Mouse (Mus musculus) CH12.LX (cell line): ENCODE results near the gene Serpinb1b. TPM values are rescaled to one million over a fixed set of nuclear protein-coding genes. Genes with fewer than 3 reads are reported as not detected.

Source experiments
- DNase-seq: peaks from one replicate; pipeline ENCODE4 v3.0.0-alpha.2; 2013; ENCODE audit errors: extremely low read depth
- H3K27ac ChIP-seq: 2 replicates; pipeline ENCODE4 v1.5.1; 2012; ENCODE audit warnings: low read depth, mild to moderate bottlenecking, control low read depth, moderate library complexity; ENCODE audit not compliant: insufficient read depth
- H3K27me3 ChIP-seq: replicated peaks from 2 replicates; pipeline ENCODE3; 2012; ENCODE audit warnings: inconsistent platforms
- H3K36me3 ChIP-seq, 2 experiments: replicated peaks in 1 of 2; 2 replicates each; pipeline versions ENCODE3 to v1.6.1; 2012; ENCODE audit warnings: inconsistent platforms in 1 of 2, low read length in 1 of 2, mild to moderate bottlenecking in 1 of 2, mixed read lengths in 1 of 2, moderate library complexity in 1 of 2; ENCODE audit not compliant: control insufficient read depth in 1 of 2, insufficient read depth in 1 of 2
- H3K4me1 ChIP-seq, 2 experiments: 2 replicates each; pipeline ENCODE4 v1.6.1; 2012; ENCODE audit warnings: inconsistent platforms in 1 of 2, moderate library complexity in 1 of 2; ENCODE audit not compliant: insufficient read depth in 2 of 2, control insufficient read depth in 1 of 2
- H3K4me2 ChIP-seq: 2 replicates; pipeline ENCODE4 v1.6.1; 2012; ENCODE audit warnings: low read depth, mild to moderate bottlenecking, control low read depth; ENCODE audit not compliant: poor library complexity, insufficient read depth, severe bottlenecking
- H3K4me3 ChIP-seq, 3 experiments: fragments of 150-350 bp in 1 of 3; sonication (generic) in 1 of 3; replicated peaks in 1 of 3; 2 replicates each; pipeline versions ENCODE3 to v1.5.1; 2011 to 2012; ENCODE audit warnings: low read depth in 2 of 3, low read length in 2 of 3, mild to moderate bottlenecking in 2 of 3, moderate library complexity in 2 of 3, control low read depth in 1 of 3, improper control_type of control experiment in 1 of 3, inconsistent platforms in 1 of 3, mixed read lengths in 1 of 3; ENCODE audit not compliant: poor library complexity in 1 of 3
- H3K79me2 ChIP-seq: replicated peaks from 2 replicates; pipeline ENCODE4 v1.6.1; 2012; ENCODE audit warnings: mild to moderate bottlenecking, moderate library complexity; ENCODE audit not compliant: control insufficient read depth, poor library complexity, insufficient read depth, severe bottlenecking; ENCODE audit errors: extremely low read depth
- H3K9ac ChIP-seq: 2 replicates; pipeline ENCODE4 v1.6.1; 2012; ENCODE audit warnings: low read depth, mild to moderate bottlenecking, control low read depth, moderate library complexity; ENCODE audit not compliant: insufficient read depth
- H3K9me3 ChIP-seq: replicated peaks from 2 replicates; pipeline ENCODE3; 2012; ENCODE audit warnings: low read length, inconsistent platforms, mixed read lengths
- CTCF ChIP-seq, 2 experiments: IDR thresholded peaks in 1 of 2; conservative IDR thresholded peaks in 1 of 2; 2 replicates each; pipeline ENCODE4 v1.5.1; 2011 to 2012; ENCODE audit warnings: low read depth in 2 of 2, low read length in 2 of 2, improper control_type of control experiment in 1 of 2, inconsistent platforms in 1 of 2, mild to moderate bottlenecking in 1 of 2, moderate library complexity in 1 of 2
- ETS1 ChIP-seq: conservative IDR thresholded peaks from 2 replicates; pipeline ENCODE4 v1.6.1; 2012; ENCODE audit warnings: low read depth, mild to moderate bottlenecking, inconsistent platforms, low read length, improper control_type of control experiment, moderate library complexity
- KAT2A ChIP-seq: IDR thresholded peaks from 2 replicates; pipeline ENCODE4 v1.6.1; 2012; ENCODE audit warnings: low read length, improper control_type of control experiment, inconsistent platforms; ENCODE audit not compliant: insufficient replicate concordance
- MEF2A ChIP-seq: IDR thresholded peaks from 2 replicates; pipeline ENCODE4 v1.6.1; 2014; ENCODE audit warnings: low read depth, mild to moderate bottlenecking, inconsistent platforms, low read length, improper control_type of control experiment, borderline replicate concordance
- NRF1 ChIP-seq: IDR thresholded peaks from 2 replicates; pipeline ENCODE4 v1.6.1; 2014; ENCODE audit warnings: low read depth, mild to moderate bottlenecking, inconsistent platforms, low read length, improper control_type of control experiment, moderate library complexity
- RAD21 ChIP-seq: IDR thresholded peaks from 2 replicates; pipeline ENCODE4 v1.6.1; 2011; ENCODE audit warnings: low read depth, mild to moderate bottlenecking, low read length, improper control_type of control experiment, moderate library complexity
- RCOR1 ChIP-seq: conservative IDR thresholded peaks from 2 replicates; pipeline ENCODE4 v1.6.1; 2012; ENCODE audit warnings: low read depth, mild to moderate bottlenecking, inconsistent platforms, low read length, improper control_type of control experiment
- SIN3A ChIP-seq: IDR thresholded peaks from 2 replicates; pipeline ENCODE4 v1.6.1; 2012; ENCODE audit warnings: low read length, improper control_type of control experiment, inconsistent platforms
- SMC3 ChIP-seq: IDR thresholded peaks from 2 replicates; pipeline ENCODE4 v1.6.1; 2011; ENCODE audit warnings: low read depth, low read length, improper control_type of control experiment
- TBP ChIP-seq: conservative IDR thresholded peaks from 2 replicates; pipeline ENCODE4 v1.6.1; 2011; ENCODE audit warnings: low read depth, low read length, improper control_type of control experiment
- UBTF ChIP-seq: IDR thresholded peaks from 2 replicates; pipeline ENCODE4 v1.6.1; 2012; ENCODE audit warnings: low read depth, mild to moderate bottlenecking, inconsistent platforms, low read length, improper control_type of control experiment, moderate library complexity
- USF1 ChIP-seq: IDR thresholded peaks from 2 replicates; pipeline ENCODE4 v1.6.1; 2014; ENCODE audit warnings: low read depth, mild to moderate bottlenecking, inconsistent platforms, low read length, improper control_type of control experiment
- ZC3H11A ChIP-seq: IDR thresholded peaks from 2 replicates; pipeline ENCODE4 v1.6.1; 2012; ENCODE audit warnings: low read depth, mild to moderate bottlenecking, inconsistent platforms, low read length, improper control_type of control experiment
- ZMIZ1 ChIP-seq: IDR thresholded peaks from 2 replicates; pipeline ENCODE4 v1.6.1; 2012; ENCODE audit warnings: low read depth, mild to moderate bottlenecking, inconsistent platforms, low read length, improper control_type of control experiment
- dilution Hi-C: fragments of 300-500 bp; cut with MboI; formaldehyde crosslinking; loops from 2 replicates; pipeline ENCODE4 v1.14.3; 2020; ENCODE audit warnings: low sequenced_read_pairs; ENCODE audit not compliant: extremely low pct_unique_long_range_greater_than_20kb, extremely low pct_ligation_motif_present
- in situ Hi-C: fragments of 300-500 bp; cut with MboI; formaldehyde crosslinking; loops from 3 replicates; pipeline ENCODE4 v1.14.3; 2019; ENCODE audit warnings: low sequenced_read_pairs, low pct_ligation_motif_present, low pct_unique_long_range_greater_than_20kb, mixed read lengths
- polyA plus RNA-seq: library from polyadenylated mRNA; unstranded; fragments of >175 nt; gene quantifications from 2 replicates; pipeline ENCODE4 v1.2.1, GENCODE M21; 2012; ENCODE audit warnings: low read depth; ENCODE audit not compliant: insufficient read length
- total RNA-seq, 2 experiments: library from RNA; depleted of rRNA; stranded (reverse); fragments of 300-350 nt in 1 of 2; fragments of >200 nt in 1 of 2; gene quantifications; 2 replicates each; pipeline ENCODE4 v1.2.3; 2012 to 2014

Serpinb1b gene
- total and polyA plus RNA-seq, 3 experiments = 0.08 to 0.98 (median 0.64) TPM

GRCm38 (mm10) chr13:33089566-33089965, 11.2 kb downstream of the Serpinb1b start:
- no peaks in the 10 kb centered on the region for H3K36me3 ChIP-seq
- TF ChIP-seq ETS1 (no peak), USF1 (no peak), RCOR1 (no peak), TBP (no peak), UBTF (no peak), CTCF (conservative IDR thresholded peaks at IDR 0.05 in 1 of 2, IDR thresholded peaks at IDR 0.05 in 1 of 2; ENCODE audit: low read depth in 2 of 2, low read length in 2 of 2) (no peak), MEF2A (no peak)
- no peak overlapping the region for H3K9ac ChIP-seq
- no peak overlapping the region for H3K27ac ChIP-seq
- in situ Hi-C loops (loop anchor here (25.0 kb wide), 1 partner anchor 473 kb away; no protein-coding TSS in a partner anchor), dilution Hi-C loops (no loop called here)
- no peaks in the 10 kb centered on the region for H3K9me3 ChIP-seq
- no peaks in the 10 kb centered on the region for H3K27me3 ChIP-seq
- no peak overlapping the region for H3K4me3 ChIP-seq
- no peaks in the 10 kb centered on the region for H3K79me2 ChIP-seq
- DNase-seq = no peak
- H3K4me1 ChIP-seq = peaks cover 0 to 6% of the 10 kb centered on the region in 2 experiments
- no peak overlapping the region for H3K4me2 ChIP-seq

GRCm38 (mm10) chr13:33090546-33090945, 12.2 kb downstream of the Serpinb1b start:
- H3K27ac ChIP-seq = no peak overlapping the region
- in situ Hi-C loops = loop anchor here (25.0 kb wide), 1 partner anchor 472 kb away; no protein-coding TSS in a partner anchor
- dilution Hi-C loops = no loop called here

GRCm38 (mm10) chr13:33091306-33091705, 12.9 kb downstream of the Serpinb1b start:
- Histone ChIP-seq H3K79me2 (no peaks in the 10 kb centered on the region), H3K9me3 (no peaks in the 10 kb centered on the region), H3K4me1 (peaks cover 0 to 15% of the 10 kb centered on the region in 2 experiments; a peak in 3 of 4 replicates), H3K4me2 (no peak overlapping the region), H3K9ac (no peak overlapping the region), H3K27ac (no peak overlapping the region), H3K4me3 (no peak overlapping the region), H3K27me3 (no peaks in the 10 kb centered on the region), H3K36me3 (no peaks in the 10 kb centered on the region)
- DNase-seq = no peak
- in situ Hi-C loops (loop anchor here (25.0 kb wide), 1 partner anchor 471 kb away; no protein-coding TSS in a partner anchor), dilution Hi-C loops (no loop called here)
- no peak for TF ChIP-seq NRF1
- no peak for TF ChIP-seq MEF2A
- TF ChIP-seq ZMIZ1 = no peak
- no peak for TF ChIP-seq SMC3

More at GRCm38 (mm10) chr13:33090546-33090945, 12.2 kb downstream of the Serpinb1b start:
- Histone ChIP-seq H3K27me3 (no peaks in the 10 kb centered on the region), H3K4me1 (peaks cover 0 to 9% of the 10 kb centered on the region in 2 experiments; a peak in 3 of 4 replicates), H3K9ac (no peak overlapping the region), H3K4me3 (no peak overlapping the region), H3K9me3 (no peaks in the 10 kb centered on the region), H3K4me2 (no peak overlapping the region), H3K79me2 (no peaks in the 10 kb centered on the region), H3K36me3 (no peaks in the 10 kb centered on the region)
- DNase-seq = no peak
- no peak for TF ChIP-seq SIN3A
- TF ChIP-seq RAD21 = no peak
- TF ChIP-seq USF1 = no peak
- TF ChIP-seq KAT2A = no peak
- no peak for TF ChIP-seq ZC3H11A
